Mouse (Mus musculus): Measurements from ENCODE around the gene Prkce. TPM values are rescaled to one million over a fixed set of nuclear protein-coding genes. Genes with fewer than 3 reads are reported as not detected.

The Prkce gene
- polyA plus RNA-seq, 1 experiment from 2014 or later: 12.2 TPM

- Histone ChIP-seq H3K9ac (ENCODE audit: low read length) (peak overlapping the region; percentile 89), H3K4me3 (ENCODE audit: control insufficient read depth in 1 of 2, insufficient read depth in 1 of 2, low read depth in 1 of 2, low read length in 2 of 2) (peak overlapping the region; percentile 83 to 96), H3K36me3 (ENCODE audit: control insufficient read depth, insufficient read depth, low read length) (peaks cover 10% of the 10 kb centered on the region; the same call in 1 of the 2 replicates), H3K27ac (replicated peaks in 1 of 2; ENCODE audit: control insufficient read depth in 1 of 2, insufficient read depth in 1 of 2, low read depth in 2 of 2, low read length in 2 of 2) (peak overlapping the region; percentile 12 to 64; a peak in 3 of 4 replicates), H3K27me3 (ENCODE audit: control insufficient read depth, insufficient read depth, low read length) (no peaks in the 10 kb centered on the region), H3K4me1 (ENCODE audit: control insufficient read depth in 2 of 2, insufficient read depth in 2 of 2, low read length in 2 of 2) (peaks cover 4 to 14% of the 10 kb centered on the region in 2 experiments; a peak in 3 of 4 replicates), H3K9me3 (ENCODE audit: control insufficient read depth, low read length) (no peaks in the 10 kb centered on the region), H3K4me2 (ENCODE audit: low read length) (peak overlapping the region; percentile 98)
- WGBS: under 1% methylated on average over 33 of the region's 33 CpGs
- ATAC-seq (ENCODE audit: insufficient number of reproducible peaks, insufficient read depth, low FRiP score, low read depth): peak; percentile 55
These were observed 23.0 kb upstream of the Prkce start for GRCm38 (mm10) chr17:86144537-86145078.

DNA sequence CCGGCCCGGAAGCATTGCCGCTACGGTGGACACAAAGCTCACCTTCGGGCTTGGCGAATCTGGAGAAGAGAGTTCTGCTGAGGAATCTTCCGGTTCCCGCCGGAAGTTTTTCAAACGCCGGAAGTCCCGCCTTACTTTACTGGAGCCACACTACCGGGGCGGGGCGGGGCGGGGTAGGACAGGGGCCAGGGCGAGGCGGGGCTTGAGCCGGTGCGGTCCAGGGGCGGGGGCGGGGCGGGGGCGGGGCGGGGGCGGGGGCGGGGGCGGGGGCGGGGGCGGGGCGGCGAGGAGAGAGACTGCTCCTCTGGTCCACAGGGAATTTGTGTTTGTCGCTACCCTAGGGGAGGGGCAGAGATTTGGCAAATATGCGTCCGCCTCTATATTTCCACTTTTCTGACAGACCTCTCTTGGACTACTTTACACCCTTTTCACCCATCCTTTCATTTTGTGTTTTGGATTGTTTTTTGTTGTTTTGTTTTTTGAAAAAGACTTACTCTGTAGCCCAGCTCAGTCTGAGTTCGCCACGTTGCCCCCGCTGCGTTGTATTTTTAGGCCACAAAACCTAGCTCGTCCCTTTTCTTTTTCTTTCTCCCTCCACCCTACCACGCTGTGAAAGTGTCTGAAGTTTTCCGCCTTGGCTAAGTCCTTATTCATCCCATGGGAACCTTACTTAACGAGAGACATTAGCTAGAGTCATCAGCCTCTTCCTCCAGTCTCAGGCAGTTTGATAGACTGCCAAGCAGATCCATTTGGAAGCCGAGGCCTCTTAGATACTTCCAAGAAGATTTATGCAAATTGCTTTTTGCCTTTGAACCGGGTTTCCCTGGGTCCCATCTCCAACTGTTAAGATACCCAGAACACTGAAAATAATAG is 22.3 kb upstream of the Prkce start, which contains the start of gene Srbd1:
Srbd1 (minus strand) TSS at position 97 of the 873 bp plus-strand sequence.
- Histone ChIP-seq H3K4me1 (ENCODE audit: control insufficient read depth in 2 of 2, insufficient read depth in 2 of 2, low read length in 2 of 2) (peaks cover 4 to 14% of the 10 kb centered on the region in 2 experiments; a peak in 3 of 4 replicates), H3K27me3 (ENCODE audit: control insufficient read depth, insufficient read depth, low read length) (no peaks in the 10 kb centered on the region), H3K4me3 (ENCODE audit: control insufficient read depth in 1 of 2, insufficient read depth in 1 of 2, low read depth in 1 of 2, low read length in 2 of 2) (peak within 1 kb of the TSS; percentile 83 to 96), H3K4me2 (ENCODE audit: low read length) (peak within 1 kb of the TSS; percentile 98), H3K27ac (replicated peaks in 1 of 2; ENCODE audit: control insufficient read depth in 1 of 2, insufficient read depth in 1 of 2, low read depth in 2 of 2, low read length in 2 of 2) (peak within 1 kb of the TSS; percentile 36 to 64), H3K9me3 (ENCODE audit: control insufficient read depth, low read length) (no peaks in the 10 kb centered on the region), H3K9ac (ENCODE audit: low read length) (peak within 1 kb of the TSS; percentile 89), H3K36me3 (ENCODE audit: control insufficient read depth, insufficient read depth, low read length) (peaks cover 10% of the 10 kb centered on the region; the same call in 1 of the 2 replicates)
- peak; percentile 91 for ATAC-seq (ENCODE audit: insufficient number of reproducible peaks, insufficient read depth, low FRiP score, low read depth)
- 2% methylated on average over 31 of the region's 45 CpGs for WGBS

DNA sequence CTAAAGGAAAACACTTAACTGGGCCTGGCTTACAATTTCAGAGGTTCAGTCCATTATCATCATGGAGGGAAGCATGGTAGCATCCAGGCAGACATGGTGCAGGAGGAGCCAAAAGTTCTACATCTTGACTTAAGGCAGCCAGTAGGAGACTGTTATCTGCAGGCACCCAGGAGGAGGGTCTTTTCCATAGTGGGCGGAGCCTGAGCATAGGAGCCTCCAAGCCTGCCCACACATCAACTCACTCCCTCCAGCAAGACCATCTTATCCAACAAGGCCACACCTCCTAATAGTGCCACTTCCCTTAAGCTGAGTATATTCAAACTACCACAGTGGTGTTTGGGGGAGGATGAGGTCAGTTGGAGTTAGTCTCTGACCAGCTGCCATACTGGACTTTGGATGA is 17.9 kb upstream of the Prkce start:
- H3K4me1 ChIP-seq (ENCODE audit: control insufficient read depth in 2 of 2, insufficient read depth in 2 of 2, low read length in 2 of 2): peaks cover 4 to 7% of the 10 kb centered on the region in 2 experiments
- no peak for ATAC-seq (ENCODE audit: insufficient number of reproducible peaks, insufficient read depth, low FRiP score, low read depth)
- no peak overlapping the region for H3K9ac ChIP-seq (ENCODE audit: low read length)
- no peaks in the 10 kb centered on the region; the same call in 1 of the 2 replicates for H3K9me3 ChIP-seq (ENCODE audit: control insufficient read depth, low read length)
- no peaks in the 10 kb centered on the region for H3K27me3 ChIP-seq (ENCODE audit: control insufficient read depth, insufficient read depth, low read length)
- no peak overlapping the region for H3K4me2 ChIP-seq (ENCODE audit: low read length)
- no peak overlapping the region for H3K27ac ChIP-seq (replicated peaks in 1 of 2; ENCODE audit: control insufficient read depth in 1 of 2, insufficient read depth in 1 of 2, low read depth in 2 of 2, low read length in 2 of 2)
- 89% methylated on average over 1 of the region's 1 CpGs for WGBS
- no peak overlapping the region for H3K4me3 ChIP-seq (ENCODE audit: control insufficient read depth in 1 of 2, insufficient read depth in 1 of 2, low read depth in 1 of 2, low read length in 2 of 2)
- no peaks in the 10 kb centered on the region for H3K36me3 ChIP-seq (ENCODE audit: control insufficient read depth, insufficient read depth, low read length)

DNA sequence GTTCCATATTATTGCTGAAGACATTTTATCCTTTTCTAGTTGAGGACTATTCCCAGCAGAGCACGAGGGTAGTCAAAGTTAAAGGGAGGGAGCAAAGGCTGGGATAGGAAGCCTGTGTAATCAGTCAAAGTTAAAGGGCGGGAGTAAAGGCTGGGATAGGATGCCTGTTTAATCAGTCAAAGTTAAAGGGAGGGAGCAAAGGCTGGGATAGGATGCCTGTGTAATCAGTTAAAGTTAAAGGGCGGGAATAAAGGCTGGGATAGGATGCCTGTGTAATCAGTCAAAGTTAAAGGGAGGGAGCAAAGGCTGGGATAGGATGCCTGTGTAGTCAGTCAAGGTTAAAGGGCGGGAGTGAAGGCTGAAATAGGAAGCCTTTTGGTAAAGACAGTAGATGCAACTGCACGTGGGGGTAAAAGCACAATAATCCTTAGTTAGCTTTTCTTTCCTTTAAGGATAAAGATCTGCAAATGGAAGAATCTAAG is 16.7 kb upstream of the Prkce start:
- H3K4me2 ChIP-seq (ENCODE audit: low read length): peak overlapping the region; percentile 47; the same call in 1 of the 2 replicates
- H3K27ac ChIP-seq (replicated peaks in 1 of 2; ENCODE audit: control insufficient read depth in 1 of 2, insufficient read depth in 1 of 2, low read depth in 2 of 2, low read length in 2 of 2): no peak overlapping the region
- H3K9me3 ChIP-seq (ENCODE audit: control insufficient read depth, low read length): no peaks in the 10 kb centered on the region; the same call in 1 of the 2 replicates
- WGBS: 6% methylated on average over 5 of the region's 5 CpGs
- peaks cover 0 to 2% of the 10 kb centered on the region in 2 experiments; a peak in 3 of 4 replicates for H3K4me1 ChIP-seq (ENCODE audit: control insufficient read depth in 2 of 2, insufficient read depth in 2 of 2, low read length in 2 of 2)
- no peak overlapping the region for H3K9ac ChIP-seq (ENCODE audit: low read length)
- no peaks in the 10 kb centered on the region for H3K36me3 ChIP-seq (ENCODE audit: control insufficient read depth, insufficient read depth, low read length)
- no peaks in the 10 kb centered on the region for H3K27me3 ChIP-seq (ENCODE audit: control insufficient read depth, insufficient read depth, low read length)
- no peak overlapping the region for H3K4me3 ChIP-seq (ENCODE audit: control insufficient read depth in 1 of 2, insufficient read depth in 1 of 2, low read depth in 1 of 2, low read length in 2 of 2)
- peak; percentile 87 for ATAC-seq (ENCODE audit: insufficient number of reproducible peaks, insufficient read depth, low FRiP score, low read depth)

- 69% methylated on average over 6 of the region's 6 CpGs for WGBS
These were observed 10.6 kb upstream of the Prkce start for GRCm38 (mm10) chr17:86156999-86157398.

DNA sequence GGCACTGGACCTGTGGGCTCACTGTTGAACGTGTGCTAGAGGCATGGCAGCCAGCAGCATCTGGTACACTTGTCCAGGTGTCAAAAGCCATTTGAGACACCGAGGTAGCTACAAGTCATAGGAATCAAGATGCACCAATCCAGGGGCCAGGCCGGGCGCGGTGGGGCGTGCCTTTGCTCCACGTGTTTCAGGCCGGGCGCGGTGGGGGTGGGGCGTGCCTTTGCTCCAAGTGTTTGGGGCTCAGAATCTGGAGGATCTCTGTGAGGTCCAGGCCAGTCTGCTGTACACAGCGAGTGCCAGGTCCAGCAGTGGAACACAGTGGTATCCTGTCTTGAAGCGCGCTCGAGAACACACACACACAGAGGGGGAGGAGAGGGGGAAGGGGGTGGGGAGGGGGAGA is 4.9 kb upstream of the Prkce start:
- H3K4me1 ChIP-seq (ENCODE audit: control insufficient read depth in 2 of 2, insufficient read depth in 2 of 2, low read length in 2 of 2): peaks cover 11 to 16% of the 10 kb centered on the region in 2 experiments; a peak in 3 of 4 replicates
- ATAC-seq (ENCODE audit: insufficient number of reproducible peaks, insufficient read depth, low FRiP score, low read depth): no peak
- H3K9ac ChIP-seq (ENCODE audit: low read length): no peak overlapping the region
- no peaks in the 10 kb centered on the region for H3K27me3 ChIP-seq (ENCODE audit: control insufficient read depth, insufficient read depth, low read length)
- no peak overlapping the region for H3K27ac ChIP-seq (replicated peaks in 1 of 2; ENCODE audit: control insufficient read depth in 1 of 2, insufficient read depth in 1 of 2, low read depth in 2 of 2, low read length in 2 of 2)
- H3K9me3 ChIP-seq (ENCODE audit: control insufficient read depth, low read length): no peaks in the 10 kb centered on the region
- H3K4me2 ChIP-seq (ENCODE audit: low read length): no peak overlapping the region
- no peak overlapping the region for H3K4me3 ChIP-seq (ENCODE audit: control insufficient read depth in 1 of 2, insufficient read depth in 1 of 2, low read depth in 1 of 2, low read length in 2 of 2)
- H3K36me3 ChIP-seq (ENCODE audit: control insufficient read depth, insufficient read depth, low read length): no peaks in the 10 kb centered on the region
- 52% methylated on average over 15 of the region's 15 CpGs for WGBS

More at GRCm38 (mm10) chr17:86156999-86157398, 10.6 kb upstream of the Prkce start:
- Histone ChIP-seq H3K9me3 (ENCODE audit: control insufficient read depth, low read length) (no peaks in the 10 kb centered on the region; the same call in 1 of the 2 replicates), H3K9ac (ENCODE audit: low read length) (no peak overlapping the region), H3K27me3 (ENCODE audit: control insufficient read depth, insufficient read depth, low read length) (no peaks in the 10 kb centered on the region), H3K4me1 (ENCODE audit: control insufficient read depth in 2 of 2, insufficient read depth in 2 of 2, low read length in 2 of 2) (peaks cover 0 to 2% of the 10 kb centered on the region in 2 experiments; a peak in 2 of 4 replicates), H3K36me3 (ENCODE audit: control insufficient read depth, insufficient read depth, low read length) (no peaks in the 10 kb centered on the region), H3K4me3 (ENCODE audit: control insufficient read depth in 1 of 2, insufficient read depth in 1 of 2, low read depth in 1 of 2, low read length in 2 of 2) (no peak overlapping the region), H3K4me2 (ENCODE audit: low read length) (no peak overlapping the region), H3K27ac (replicated peaks in 1 of 2; ENCODE audit: control insufficient read depth in 1 of 2, insufficient read depth in 1 of 2, low read depth in 2 of 2, low read length in 2 of 2) (no peak overlapping the region)
- ATAC-seq (ENCODE audit: insufficient number of reproducible peaks, insufficient read depth, low FRiP score, low read depth): no peak

DNA sequence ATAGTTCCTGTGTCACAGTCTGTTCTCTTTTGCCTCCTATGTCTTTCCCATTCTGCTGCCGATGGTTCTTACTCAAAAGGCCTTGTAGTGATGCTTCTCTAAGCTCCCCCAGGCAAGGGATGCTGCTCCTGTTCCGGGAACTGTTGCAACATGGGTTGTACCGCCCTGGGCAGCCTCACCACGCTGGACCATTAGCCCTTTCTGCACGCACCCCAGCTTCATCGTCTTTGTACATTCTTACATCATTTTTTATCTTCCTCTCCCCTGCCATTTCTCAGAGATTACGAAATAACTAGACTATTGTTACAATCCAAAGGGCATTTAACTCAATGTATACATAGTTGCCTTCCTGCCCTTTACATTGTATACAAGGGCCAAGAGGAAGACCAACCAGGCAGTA is 3.2 kb upstream of the Prkce start:
- no peak for ATAC-seq (ENCODE audit: insufficient number of reproducible peaks, insufficient read depth, low FRiP score, low read depth)

More for the DNA sequence above, 3.2 kb upstream of the Prkce start:
- WGBS: 74% methylated on average over 7 of the region's 7 CpGs
- Histone ChIP-seq H3K27ac (replicated peaks in 1 of 2; ENCODE audit: control insufficient read depth in 1 of 2, insufficient read depth in 1 of 2, low read depth in 2 of 2, low read length in 2 of 2) (no peak overlapping the region), H3K27me3 (ENCODE audit: control insufficient read depth, insufficient read depth, low read length) (no peaks in the 10 kb centered on the region), H3K4me1 (ENCODE audit: control insufficient read depth in 2 of 2, insufficient read depth in 2 of 2, low read length in 2 of 2) (peaks cover 13 to 23% of the 10 kb centered on the region in 2 experiments; a peak in 3 of 4 replicates), H3K4me2 (ENCODE audit: low read length) (no peak overlapping the region), H3K9ac (ENCODE audit: low read length) (no peak overlapping the region), H3K9me3 (ENCODE audit: control insufficient read depth, low read length) (no peaks in the 10 kb centered on the region), H3K36me3 (ENCODE audit: control insufficient read depth, insufficient read depth, low read length) (no peaks in the 10 kb centered on the region), H3K4me3 (ENCODE audit: control insufficient read depth in 1 of 2, insufficient read depth in 1 of 2, low read depth in 1 of 2, low read length in 2 of 2) (no peak overlapping the region)

All from heart, embryonic 14.5 days (tissue).